Mouse (Mus musculus) lung, postnatal 0 days (tissue): ENCODE measurements around the gene Zdhhc8.

Experiments used
- CTCF ChIP-seq: IDR thresholded peaks from 2 replicates; pipeline ENCODE4 v1.5.1; 2016; ENCODE audit warnings: antibody characterized with exemption, mild to moderate bottlenecking
- EP300 ChIP-seq: IDR thresholded peaks from 2 replicates; pipeline ENCODE4 v1.6.1; 2016; ENCODE audit warnings: antibody characterized with exemption, mild to moderate bottlenecking, control low read depth

GRCm38 (mm10) chr16:18247521-18248399 is 12.8 kb upstream of the Zdhhc8 start:
- TF ChIP-seq CTCF, result no peak
- no peak for TF ChIP-seq EP300
